Mouse (Mus musculus): Measurements from ENCODE around the gene Hoxc11.

DNA sequence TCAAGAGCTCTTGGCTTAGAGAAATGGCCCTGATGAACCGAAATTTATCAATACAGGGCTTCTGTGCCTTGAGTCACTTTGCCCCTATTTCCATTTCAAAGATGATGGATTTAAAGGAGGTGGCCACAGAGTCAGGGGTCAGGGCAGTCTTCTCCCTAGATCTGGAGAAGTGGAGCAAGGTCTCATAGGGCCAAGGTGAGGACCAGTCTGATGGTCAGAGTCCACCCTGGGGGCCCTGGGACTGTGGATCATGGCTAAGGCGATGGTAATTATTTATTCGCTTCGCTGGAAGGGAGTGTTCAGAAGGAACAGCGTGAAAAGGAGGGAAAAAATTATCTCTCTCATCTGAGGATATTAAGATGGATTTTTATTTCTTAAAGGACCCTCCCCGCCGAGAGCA is 20.8 kb downstream of the Hoxc11 start:
- no peak for TF ChIP-seq CTCF (IDR thresholded peaks at IDR 0.05; ENCODE audit: borderline replicate concordance, insufficient read depth, low read depth, low read length)
- no peak for TF ChIP-seq POLR2A (IDR thresholded peaks at IDR 0.05; ENCODE audit: borderline replicate concordance, insufficient read depth, low read length)

All from cerebellum, adult 2 months (tissue).